Mouse (Mus musculus) embryonic facial prominence, embryonic 15.5 days (tissue): Measurements from ENCODE around the gene Gm21822. TPM values are rescaled to one million over a fixed set of nuclear protein-coding genes. Genes with fewer than 3 reads are reported as not detected.
"Not testable (repeated sequence)": the region's sequence is repeated elsewhere in the genome, so short reads cannot be mapped to it uniquely, and the experiment has no call there.

Experiments used
- ATAC-seq: fragments of 200-750 bp; cut with Nextera tagmentation; 2 replicates; pipeline ENCODE4 v1.8.0; 2017; ENCODE audit warnings: low read depth, moderate TSS enrichment; ENCODE audit not compliant: insufficient number of reproducible peaks, low FRiP score, low TSS enrichment
- H3K27ac ChIP-seq: fragments of 300-500 bp; sonication (generic); replicated peaks from 2 replicates; pipeline ENCODE4 v1.5.1; 2015; ENCODE audit warnings: mild to moderate bottlenecking, inconsistent platforms
- H3K27me3 ChIP-seq: fragments of 300-500 bp; sonication (generic); 2 replicates; pipeline ENCODE4 v1.6.1; 2015; ENCODE audit warnings: inconsistent platforms
- H3K36me3 ChIP-seq: fragments of 300-500 bp; sonication (generic); 2 replicates; pipeline ENCODE4 v1.6.1; 2015; ENCODE audit warnings: mild to moderate bottlenecking, inconsistent platforms
- H3K4me1 ChIP-seq: fragments of 300-500 bp; sonication (generic); 2 replicates; pipeline ENCODE4 v1.6.1; 2015; ENCODE audit warnings: inconsistent platforms
- H3K4me2 ChIP-seq: fragments of 300-500 bp; sonication (generic); replicated peaks from 2 replicates; pipeline ENCODE4 v1.6.1; 2015; ENCODE audit warnings: mild to moderate bottlenecking, inconsistent platforms
- H3K4me3 ChIP-seq: fragments of 300-500 bp; sonication (generic); replicated peaks from 2 replicates; pipeline ENCODE4 v1.5.1; 2015; ENCODE audit warnings: mild to moderate bottlenecking, inconsistent platforms
- H3K9ac ChIP-seq: fragments of 300-500 bp; sonication (generic); 2 replicates; pipeline ENCODE4 v1.6.1; 2015; ENCODE audit warnings: inconsistent platforms
- H3K9me3 ChIP-seq: fragments of 300-500 bp; sonication (generic); replicated peaks from 2 replicates; pipeline ENCODE4 v1.6.1; 2016; ENCODE audit warnings: inconsistent platforms
- WGBS: fragments of 180-500 bp; shearing (Covaris S2); methylation state at CpG from one replicate; pipeline ENCODE4 v1.1.7; 2015; 5-methylcytosine and 5-hydroxymethylcytosine counted together
- polyA plus RNA-seq: library from polyadenylated mRNA; unstranded; fragments of >200 nt; fragmentation: Nextera tagmentation; extraction: Ambion mirVana; gene quantifications from 2 replicates; pipeline ENCODE4 v1.2.1, GENCODE M21; 2015

The Gm21822 gene
- not detected in 2 replicates for polyA plus RNA-seq

- not testable (repeated sequence) for H3K4me1 ChIP-seq, ATAC-seq, H3K9ac ChIP-seq, H3K9me3 ChIP-seq, H3K27ac ChIP-seq, H3K4me3 ChIP-seq, H3K27me3 ChIP-seq, H3K36me3 ChIP-seq, H3K4me2 ChIP-seq
- no CpG with 5 or more reads among the region's 3 CpGs for WGBS
These were observed at the start of gene Gm21822 for GRCm38 (mm10) chrY:18654182-18654581. Gm21822 (plus strand) TSS chrY:18654482.
